Mouse (Mus musculus): ENCODE results near the gene Fcnb. TPM values are rescaled to one million over a fixed set of nuclear protein-coding genes. Genes with fewer than 3 reads are reported as not detected.

Gene Fcnb
- polyA plus RNA-seq, 1 experiment: not detected

GRCm38 (mm10) chr2:28037505-28038390 lies 46.9 kb downstream of the Fcnb start:
- Histone ChIP-seq H3K4me3 (ENCODE audit: insufficient read depth, low read length) (no peak overlapping the region), H3K4me1 (ENCODE audit: control insufficient read depth, insufficient read depth, low read length) (no peaks in the 10 kb centered on the region), H3K27ac (ENCODE audit: insufficient read depth, low read depth, low read length) (no peak overlapping the region)
- TF ChIP-seq POLR2A (IDR thresholded peaks at IDR 0.05; ENCODE audit: borderline replicate concordance, low read depth, low read length) (no peak), CTCF (IDR thresholded peaks at IDR 0.05; ENCODE audit: low read depth, low read length) (no peak)

GRCm38 (mm10) chr2:28036788-28037187 lies 47.9 kb downstream of the Fcnb start:
- TF ChIP-seq CTCF (IDR thresholded peaks at IDR 0.05; ENCODE audit: low read depth, low read length) (no peak), POLR2A (IDR thresholded peaks at IDR 0.05; ENCODE audit: borderline replicate concordance, low read depth, low read length) (no peak)

GRCm38 (mm10) chr2:28034011-28034710 lies 50.5 kb downstream of the Fcnb start:
- Histone ChIP-seq H3K4me3 (ENCODE audit: insufficient read depth, low read length) (no peak overlapping the region), H3K4me1 (ENCODE audit: control insufficient read depth, insufficient read depth, low read length) (no peaks in the 10 kb centered on the region), H3K27ac (ENCODE audit: insufficient read depth, low read depth, low read length) (no peak overlapping the region)
- no peak for TF ChIP-seq CTCF (IDR thresholded peaks at IDR 0.05; ENCODE audit: low read depth, low read length)
- TF ChIP-seq POLR2A (IDR thresholded peaks at IDR 0.05; ENCODE audit: borderline replicate concordance, low read depth, low read length): no peak

More at GRCm38 (mm10) chr2:28036788-28037187, 47.9 kb downstream of the Fcnb start:
- no peak overlapping the region for H3K4me3 ChIP-seq (ENCODE audit: insufficient read depth, low read length)
- no peak overlapping the region for H3K27ac ChIP-seq (ENCODE audit: insufficient read depth, low read depth, low read length)
- no peaks in the 10 kb centered on the region for H3K4me1 ChIP-seq (ENCODE audit: control insufficient read depth, insufficient read depth, low read length)

- Histone ChIP-seq H3K4me3 (ENCODE audit: insufficient read depth, low read length) (no peak overlapping the region), H3K4me1 (ENCODE audit: control insufficient read depth, insufficient read depth, low read length) (no peaks in the 10 kb centered on the region), H3K27ac (ENCODE audit: insufficient read depth, low read depth, low read length) (no peak overlapping the region)
- TF ChIP-seq CTCF (IDR thresholded peaks at IDR 0.05; ENCODE audit: low read depth, low read length) (no peak), POLR2A (IDR thresholded peaks at IDR 0.05; ENCODE audit: borderline replicate concordance, low read depth, low read length) (no peak)
Measured at GRCm38 (mm10) chr2:28032469-28032868, 52.2 kb downstream of the Fcnb start.

- H3K4me1 ChIP-seq (ENCODE audit: control insufficient read depth, insufficient read depth, low read length): no peaks in the 10 kb centered on the region
Measured at GRCm38 (mm10) chr2:28031860-28032259, 52.8 kb downstream of the Fcnb start.

More at GRCm38 (mm10) chr2:28031860-28032259, 52.8 kb downstream of the Fcnb start:
- Histone ChIP-seq H3K4me3 (ENCODE audit: insufficient read depth, low read length) (no peak overlapping the region), H3K27ac (ENCODE audit: insufficient read depth, low read depth, low read length) (no peak overlapping the region)
- TF ChIP-seq CTCF (IDR thresholded peaks at IDR 0.05; ENCODE audit: low read depth, low read length): no peak

Other genes with a start within 250 kb of the Fcnb start
- gene Col5a1, start 198.5 kb downstream of the Fcnb start, polyA plus RNA-seq (2012; ENCODE audit: insufficient read depth, insufficient read length, missing spikeins): 1.5 and 1.9 TPM in 2 replicates
- 87.3 and 89.9 TPM in 2 replicates for gene Olfm1, start 108.1 kb upstream of the Fcnb start, polyA plus RNA-seq (2012; ENCODE audit: insufficient read depth, insufficient read length, missing spikeins)